Mouse (Mus musculus) kidney, adult 2 months (tissue): ENCODE measurements at regions not wholly inside any gene's neighbourhood (a gene's known extent, or its start where the extent isn't known, plus 50 kb on each side); places are given as distances from the start of the nearest gene placed in this dataset.

Source experiments
- CTCF ChIP-seq: fragments of 200-500 bp; conservative IDR thresholded peaks from 2 replicates; pipeline ENCODE4 v1.5.1; 2011; ENCODE audit warnings: low read depth, mild to moderate bottlenecking, control low read depth, low read length, moderate library complexity, mixed read lengths; ENCODE audit not compliant: insufficient read depth, insufficient read length
- POLR2A ChIP-seq: fragments of 200-500 bp; IDR thresholded peaks from one replicate; pipeline ENCODE4 v1.6.1; 2011; ENCODE audit warnings: low read depth, low read length, control low read depth

- no peak for TF ChIP-seq POLR2A
- no peak for TF ChIP-seq CTCF
Measured at GRCm38 (mm10) chr1:163456366-163456765, 52.9 kb upstream of the Gorab start.
